Mouse (Mus musculus): ENCODE data around the gene Naa40. TPM values are rescaled to one million over a fixed set of nuclear protein-coding genes. Genes with fewer than 3 reads are reported as not detected.

Gene Naa40
- total RNA-seq, 1 experiment, result 50.9 TPM

DNA sequence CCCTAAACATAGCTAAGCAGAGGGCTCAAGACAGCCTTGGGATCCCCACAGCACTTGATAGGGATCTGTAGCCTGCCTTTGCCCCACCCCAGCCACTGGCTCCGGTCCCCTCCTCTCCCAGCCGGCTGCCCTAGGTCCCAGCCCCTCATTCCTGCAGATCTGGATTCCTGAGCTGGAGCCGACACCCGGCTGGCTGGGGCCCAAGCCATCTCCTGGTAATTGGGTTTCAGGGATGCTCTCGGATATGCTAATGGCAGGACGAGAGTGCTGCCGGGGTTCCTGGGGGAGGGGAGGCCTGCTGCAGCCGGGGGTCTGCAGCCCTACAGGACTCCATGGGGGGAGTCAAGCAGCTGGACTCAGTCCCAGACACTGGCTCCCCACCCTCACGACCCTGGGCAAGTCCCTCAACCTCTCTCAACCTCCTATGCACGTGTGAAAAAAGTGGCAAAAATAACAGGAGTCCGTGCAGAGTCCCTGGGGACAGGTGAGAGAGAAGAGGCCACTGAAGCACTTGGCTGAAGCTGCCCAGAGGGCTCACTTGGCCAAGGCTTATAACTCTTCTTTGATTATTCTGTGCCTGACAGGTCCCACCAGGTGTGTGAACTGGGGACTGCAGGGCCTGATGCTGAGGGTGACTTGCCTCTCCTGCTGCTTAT is 64.8 kb downstream of the Naa40 start:
- H3K9me3 ChIP-seq (ENCODE audit: control insufficient read depth, insufficient read depth, low read depth, low read length), result no peaks in the 10 kb centered on the region
- H3K36me3 ChIP-seq (ENCODE audit: control insufficient read depth, insufficient read depth, low read length, poor library complexity, severe bottlenecking), result no peaks in the 10 kb centered on the region
- no peak for TF ChIP-seq ZNF384 (IDR thresholded peaks at IDR 0.05; ENCODE audit: low read depth, low read length)
- no peak for TF ChIP-seq ZC3H11A (IDR thresholded peaks at IDR 0.05; ENCODE audit: borderline replicate concordance, low read depth, low read length)
- no peak for TF ChIP-seq HCFC1 (IDR thresholded peaks at IDR 0.05; ENCODE audit: borderline replicate concordance, insufficient read depth, low read length)
- no peak for TF ChIP-seq MAFK (IDR thresholded peaks at IDR 0.05; ENCODE audit: insufficient read depth, low read depth, low read length)
- TF ChIP-seq CHD2 (IDR thresholded peaks at IDR 0.05; ENCODE audit: low read depth, low read length), result no peak
- peaks cover 2 to 30% of the 10 kb centered on the region in 2 experiments; a peak in 3 of 4 replicates for H3K4me1 ChIP-seq (ENCODE audit: control insufficient read depth in 2 of 2, insufficient read depth in 2 of 2, low read length in 2 of 2, poor library complexity in 1 of 2)
- H3K9ac ChIP-seq (ENCODE audit: insufficient read depth, low read depth, low read length, poor library complexity, severe bottlenecking), result no peak overlapping the region
- no peak for DNase-seq (ENCODE audit: low read depth, low spot score)
- in situ Hi-C loops (cut with MboI; ENCODE audit: low sequenced_read_pairs in 2 of 2, unreplicated experiment in 2 of 2), result no loop called here
- H3K27ac ChIP-seq (ENCODE audit: insufficient read depth, low read depth, low read length, poor library complexity, severe bottlenecking), result no peak overlapping the region
- no peak overlapping the region for H3K4me3 ChIP-seq (ENCODE audit: insufficient read depth in 1 of 2, low read depth in 1 of 2, low read length in 2 of 2, poor library complexity in 1 of 2, severe bottlenecking in 1 of 2)

Other genes starting within 250 kb of the Naa40 start
- 14.0 and 22.0 TPM in 2 replicates for gene Dnajc4, start 248.6 kb downstream of the Naa40 start, total RNA-seq (2012; rRNA removed)
- 12.7 and 13.2 TPM in 2 replicates for gene Nudt22, start 245.1 kb downstream of the Naa40 start, total RNA-seq (2012; rRNA removed)
- gene Trpt1, start 245.1 kb downstream of the Naa40 start, total RNA-seq (2012; rRNA removed), result 5.0 and 6.9 TPM in 2 replicates
- 2.6 and 3.8 TPM in 2 replicates for gene Fermt3, start 221.7 kb downstream of the Naa40 start, total RNA-seq (2012; rRNA removed)
- 217 and 280 TPM in 2 replicates for gene Stip1, start 201.2 kb downstream of the Naa40 start, total RNA-seq (2012; rRNA removed)
- gene Macrod1, start 184.4 kb downstream of the Naa40 start, total RNA-seq (2012; rRNA removed), result 1.4 and 3.5 TPM in 2 replicates
- gene Flrt1, start 135.5 kb downstream of the Naa40 start, total RNA-seq (2012; rRNA removed), result 0.36 and 0.48 TPM in 2 replicates
- 117 and 123 TPM in 2 replicates for gene Otub1, start 34.9 kb downstream of the Naa40 start, total RNA-seq (2012; rRNA removed)
- gene Cox8a, start 23.6 kb downstream of the Naa40 start, total RNA-seq (2012; rRNA removed), result 882 and 1,211 TPM in 2 replicates
- gene Rcor2, start 26.1 kb upstream of the Naa40 start, total RNA-seq (2012; rRNA removed), result 161 and 192 TPM in 2 replicates
- 44.0 and 47.9 TPM in 2 replicates for gene Mark2, start 100.7 kb upstream of the Naa40 start, total RNA-seq (2012; rRNA removed)
- gene Spindoc, start 141.8 kb upstream of the Naa40 start, total RNA-seq (2012; rRNA removed), result 36.8 and 40.0 TPM in 2 replicates
- 28.3 and 40.4 TPM in 2 replicates for gene 2700081O15Rik, start 176.4 kb upstream of the Naa40 start, total RNA-seq (2012; rRNA removed)
- gene Rtn3, start 242.1 kb upstream of the Naa40 start, total RNA-seq (2012; rRNA removed), result 70.5 and 78.6 TPM in 2 replicates